Mouse (Mus musculus) fibroblast of lung, adult 2 months (primary cell): ENCODE data around the gene Armc5.

Source experiments
- DNase-seq: peaks from one replicate; pipeline ENCODE4 v3.0.0-alpha.2; 2011; ENCODE audit warnings: low read depth

Armc5 gene

GRCm38 (mm10) chr7:128288923-128289544 is 51.9 kb downstream of the Armc5 start:
- no peak for DNase-seq
